Mouse (Mus musculus): ENCODE measurements around the gene Eme2. TPM values are rescaled to one million over a fixed set of nuclear protein-coding genes. Genes with fewer than 3 reads are reported as not detected.
"Not testable (repeated sequence)": the region's sequence is repeated elsewhere in the genome, so short reads cannot be mapped to it uniquely, and the experiment has no call there.

Eme2 gene
- 10 to 100 TPM; 19.4 to 23.5 (median 21.1) TPM for total RNA-seq (2022)

DNA sequence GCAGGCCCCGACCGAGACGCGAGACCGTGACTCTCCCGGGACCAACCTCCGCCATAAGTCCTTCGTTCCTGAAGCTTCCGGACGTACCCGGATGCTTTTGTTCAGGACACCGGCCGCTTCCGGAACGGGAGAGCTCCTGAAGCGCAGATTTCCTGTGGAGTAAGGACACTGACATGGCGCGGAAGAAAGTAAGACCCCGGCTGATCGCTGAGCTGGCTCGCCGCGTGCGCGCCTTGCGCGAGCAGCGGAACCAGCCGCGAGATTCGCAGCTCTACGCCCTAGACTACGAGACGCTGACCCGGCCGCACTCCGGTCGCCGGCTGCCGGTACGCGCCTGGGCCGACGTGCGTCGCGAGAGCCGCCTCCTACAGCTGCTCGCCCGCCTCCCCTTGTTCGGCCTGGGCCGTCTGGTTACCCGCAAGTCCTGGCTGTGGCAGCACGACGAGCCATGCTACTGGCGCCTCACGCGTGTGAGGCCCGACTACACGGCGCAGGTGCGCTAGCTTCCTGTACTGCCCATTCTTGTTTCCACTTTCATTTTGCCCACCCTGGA lies at the start of gene Eme2, which contains the start of gene Mrps34:
Gene Eme2 (minus strand): TSS at position 93 of the 553 bp plus-strand sequence.
Gene Mrps34 (plus strand): TSS at position 122 of the 553 bp plus-strand sequence.
- peak; percentile 82 for DNase-seq (ENCODE audit: low spot score)

DNA sequence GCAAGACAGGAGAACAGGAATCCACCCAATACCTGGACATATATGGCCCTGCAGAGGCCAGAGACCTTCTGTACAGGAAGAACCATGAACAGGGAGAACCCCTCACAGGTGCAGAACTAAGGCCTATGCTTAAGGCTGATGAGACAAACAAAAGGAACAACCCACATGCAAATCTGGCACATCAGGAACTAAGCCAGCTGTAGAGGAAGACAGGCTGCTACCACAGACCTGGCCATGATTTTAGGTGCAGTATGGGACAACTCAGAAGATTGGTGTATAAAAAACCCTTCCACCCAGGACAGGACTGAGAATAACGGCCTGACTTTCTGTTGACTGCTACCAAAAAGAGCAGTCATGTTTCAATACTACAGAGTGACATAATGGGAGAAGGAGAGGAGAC lies 48.7 kb upstream of the Eme2 start:
- not testable (repeated sequence) for DNase-seq (ENCODE audit: low spot score)

DNA sequence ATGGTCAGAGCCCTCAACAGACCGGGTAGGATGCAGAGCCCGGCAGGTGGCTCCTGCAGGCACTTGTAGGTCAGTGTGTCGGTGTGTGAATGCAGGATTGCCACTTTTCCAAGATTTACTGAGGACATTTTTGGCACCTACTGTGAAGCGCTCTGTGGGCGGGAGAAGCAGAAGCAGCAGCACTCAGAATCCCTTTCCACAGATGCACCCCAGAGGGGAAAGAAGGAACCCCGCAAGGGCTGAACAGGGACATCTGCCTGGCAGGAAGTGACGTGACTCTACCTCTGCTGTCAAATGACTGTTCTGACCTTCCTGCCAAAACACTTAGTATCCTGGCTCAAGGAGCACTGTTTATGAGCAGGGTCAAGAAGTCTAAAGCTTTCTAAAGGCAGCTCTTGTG lies 48.1 kb upstream of the Eme2 start:
- DNase-seq (ENCODE audit: low spot score), result no peak

DNA sequence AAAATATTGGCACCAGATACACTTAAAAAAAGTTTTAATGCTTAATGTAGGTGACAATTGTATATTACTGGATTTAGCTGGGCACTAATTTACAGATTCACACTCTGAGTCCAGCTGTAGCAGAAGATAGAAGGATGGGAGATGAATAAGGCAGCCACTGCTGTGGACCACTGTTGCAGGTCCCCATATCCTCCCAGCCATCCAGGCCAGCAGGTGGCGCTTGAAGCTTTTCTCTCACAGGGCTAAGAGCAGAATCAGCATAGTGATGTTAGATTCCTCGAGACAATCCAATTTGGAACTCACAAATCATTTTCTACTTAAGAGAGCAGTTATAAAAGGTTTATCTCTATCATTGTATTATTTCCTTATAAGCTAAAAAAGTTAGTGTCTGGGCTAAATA lies 47.6 kb upstream of the Eme2 start:
- DNase-seq (ENCODE audit: low spot score), result peak; percentile 45

DNA sequence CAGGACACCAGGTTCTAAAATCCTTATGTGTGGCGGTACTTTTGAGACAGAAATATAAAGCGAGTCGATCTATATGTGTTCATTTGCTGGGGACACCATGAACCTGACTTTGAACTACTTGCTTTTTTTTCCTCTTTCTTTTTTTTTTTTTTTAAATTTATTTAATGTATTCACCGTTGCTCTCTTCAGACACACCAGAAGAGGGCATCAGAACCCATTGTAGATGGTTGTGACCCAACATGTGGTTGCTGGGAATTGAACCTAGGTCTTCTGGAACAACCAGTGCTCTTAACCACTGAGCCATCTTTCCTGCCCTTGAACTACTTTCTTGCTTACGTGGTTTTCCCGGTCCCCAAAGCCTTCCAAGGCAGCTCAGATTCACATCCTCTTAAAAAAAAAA lies 42.4 kb upstream of the Eme2 start:
- no peak for DNase-seq (ENCODE audit: low spot score)

DNA sequence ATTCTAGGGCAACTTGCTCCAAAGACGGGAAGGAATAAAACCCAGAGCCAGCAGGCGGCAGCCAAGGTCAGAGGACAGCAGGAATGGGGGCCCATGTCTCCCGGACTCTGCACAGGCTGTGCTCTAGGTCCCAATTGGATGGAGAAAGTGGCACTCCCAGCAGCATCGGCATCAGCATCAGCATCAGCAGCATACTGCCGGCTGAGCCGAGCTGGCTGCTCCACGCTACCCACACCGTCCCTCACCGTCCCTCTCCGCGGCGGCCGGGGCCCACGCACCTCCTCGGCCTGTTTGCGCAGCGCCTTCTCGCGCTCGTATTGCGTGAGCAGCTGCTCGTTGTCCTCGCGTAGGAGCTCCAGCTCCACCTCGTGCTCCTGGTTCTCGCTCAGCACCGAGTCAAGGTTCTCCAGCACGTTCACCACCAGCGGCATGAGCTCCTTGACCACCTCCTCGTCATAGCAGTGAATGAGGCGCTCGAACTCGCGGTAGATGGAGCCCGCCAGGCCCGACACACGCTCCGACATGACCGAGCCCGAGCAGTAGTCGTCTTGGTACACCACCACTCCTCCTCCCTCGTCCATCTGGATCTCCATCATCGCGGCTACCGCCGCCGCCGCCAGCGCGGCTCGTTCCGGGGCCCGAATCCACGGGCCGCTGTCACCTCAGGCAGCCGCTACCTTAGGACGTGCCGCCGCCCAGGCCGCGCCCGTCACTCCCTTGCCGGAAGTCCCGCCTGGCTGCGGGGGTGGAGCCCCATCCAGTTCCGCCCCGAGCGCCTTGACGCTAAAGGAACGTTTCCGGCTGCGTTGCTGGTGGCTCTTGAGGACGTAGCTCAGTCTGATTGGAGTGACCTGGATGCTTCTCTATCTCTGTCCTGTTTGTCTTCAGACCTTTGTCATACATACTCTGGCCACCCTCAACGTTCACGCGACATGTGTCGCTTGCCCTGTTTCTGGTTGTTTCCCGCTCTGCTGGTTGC lies 41.7 kb upstream of the Eme2 start, which contains the start of gene Mapk8ip3:
Gene Mapk8ip3 (minus strand): TSS at position 719 of the 979 bp plus-strand sequence.
- DNase-seq (ENCODE audit: low spot score), result peak; percentile 95

DNA sequence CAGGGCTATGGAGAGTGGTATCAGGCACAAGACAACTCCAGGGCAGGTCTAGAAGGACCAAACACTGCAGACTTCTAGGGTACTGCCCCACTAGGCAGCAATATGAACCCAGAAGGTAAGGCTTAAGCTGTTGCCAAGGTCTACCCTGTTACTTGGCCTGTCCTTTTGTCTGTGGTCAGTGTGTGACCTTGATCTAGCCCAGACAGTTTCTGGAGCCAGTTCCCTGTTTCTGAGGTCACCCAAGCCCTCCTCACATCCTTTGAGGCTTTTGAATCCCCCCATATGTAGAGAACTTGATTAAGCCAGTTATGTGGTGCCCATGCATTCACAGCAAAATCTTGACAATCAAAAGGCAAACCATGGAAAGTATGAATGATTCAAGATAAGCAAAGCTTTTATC lies 40.8 kb upstream of the Eme2 start:
- no peak for DNase-seq (ENCODE audit: low spot score)

DNA sequence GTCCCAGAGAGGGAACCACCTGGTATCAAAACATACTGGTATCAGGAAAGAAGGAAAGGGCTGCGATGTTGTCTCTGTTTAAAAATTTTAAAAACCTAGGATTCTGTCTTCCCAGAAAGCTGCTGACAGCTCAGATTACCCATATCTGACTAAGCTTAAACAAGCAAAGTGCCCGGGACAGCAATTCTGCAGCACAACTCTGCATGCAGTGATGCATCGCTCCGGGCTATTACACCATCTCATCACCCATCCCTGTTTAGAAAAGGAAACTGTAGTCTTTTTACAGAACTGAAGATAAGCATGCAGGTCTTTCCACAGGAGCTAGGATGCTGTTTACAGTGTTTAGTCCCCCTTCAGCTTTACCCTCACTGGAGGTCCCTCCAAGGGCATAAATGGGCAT lies 40.0 kb upstream of the Eme2 start:
- no peak for DNase-seq (ENCODE audit: low spot score)

DNA sequence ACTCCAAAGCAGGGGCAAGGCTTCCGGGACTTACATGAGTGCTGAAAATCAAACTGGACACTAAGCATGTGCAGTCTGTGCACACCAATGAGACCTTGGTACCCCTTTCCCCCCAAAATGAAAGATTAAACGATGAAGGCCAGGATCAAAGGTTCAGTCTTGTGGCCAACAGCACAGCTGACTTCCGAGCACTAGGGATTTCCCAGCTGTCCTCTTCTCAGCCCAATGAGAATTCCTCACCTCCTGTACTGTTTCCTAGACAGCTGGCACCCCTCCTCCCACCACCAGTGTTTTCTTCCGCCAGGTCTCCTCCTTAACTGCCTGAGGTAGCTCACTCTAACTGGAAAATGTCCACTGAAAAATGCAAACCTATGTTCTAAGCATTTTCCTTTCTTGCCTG lies 38.3 kb upstream of the Eme2 start:
- no peak for DNase-seq (ENCODE audit: low spot score)

DNA sequence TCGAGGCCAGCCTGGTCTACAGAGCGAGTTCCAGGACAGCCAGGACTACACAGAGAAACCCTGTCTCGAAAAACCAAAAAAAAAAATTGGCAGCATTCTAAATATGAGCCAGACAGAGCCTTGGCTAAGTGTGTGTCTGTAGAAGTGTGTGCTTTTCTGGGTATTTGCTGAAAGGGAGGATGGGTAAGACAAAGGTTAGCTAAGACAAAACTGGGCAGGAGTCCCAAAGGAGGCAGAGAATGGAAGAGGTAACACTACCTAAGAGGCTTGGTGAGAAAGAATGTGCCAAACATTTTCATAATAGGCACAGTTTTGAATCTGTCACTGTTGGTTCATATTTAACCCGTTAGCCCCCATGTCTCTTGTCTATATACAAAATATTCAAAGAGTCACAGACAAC lies 37.5 kb upstream of the Eme2 start:
- DNase-seq (ENCODE audit: low spot score), result no peak

DNA sequence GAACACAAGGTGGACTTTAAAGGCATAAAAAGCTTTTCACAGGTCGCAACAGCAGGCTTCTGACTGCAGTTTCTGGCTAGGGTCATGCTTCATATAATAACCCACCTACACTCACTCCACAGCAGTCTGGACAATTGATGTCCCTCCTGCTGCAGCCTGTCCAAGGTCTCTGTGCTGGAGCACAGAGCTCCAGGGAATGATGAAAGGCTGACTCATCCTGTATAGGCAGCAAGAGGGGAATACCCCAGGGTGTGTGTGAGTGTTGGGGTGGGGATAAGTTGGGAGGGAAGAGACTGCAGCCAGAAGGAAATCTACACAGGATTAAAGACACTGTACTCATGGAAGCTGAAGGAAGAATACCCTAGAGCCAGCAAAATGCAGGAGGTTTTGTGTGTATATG lies 34.6 kb upstream of the Eme2 start:
- no peak for DNase-seq (ENCODE audit: low spot score)

DNA sequence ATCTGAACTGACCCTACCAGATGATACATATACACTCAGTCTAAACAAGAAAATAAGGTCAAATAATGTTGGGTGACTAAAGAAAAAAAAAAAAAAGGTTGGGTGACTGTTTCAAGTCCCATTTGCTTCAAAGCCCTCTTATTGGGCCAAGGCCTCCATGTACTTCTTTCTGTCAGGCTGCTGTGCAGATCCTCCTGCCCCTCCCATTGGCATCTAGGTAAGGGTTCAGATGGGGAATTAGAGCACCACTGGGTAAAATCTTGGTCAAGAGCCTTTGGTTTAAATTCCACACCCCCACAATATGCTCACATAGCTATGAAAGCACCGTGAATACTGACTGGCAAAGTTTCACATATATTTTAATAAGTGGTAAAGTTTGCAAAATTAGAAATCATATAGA lies 28.4 kb upstream of the Eme2 start:
- no peak for DNase-seq (ENCODE audit: low spot score)

DNA sequence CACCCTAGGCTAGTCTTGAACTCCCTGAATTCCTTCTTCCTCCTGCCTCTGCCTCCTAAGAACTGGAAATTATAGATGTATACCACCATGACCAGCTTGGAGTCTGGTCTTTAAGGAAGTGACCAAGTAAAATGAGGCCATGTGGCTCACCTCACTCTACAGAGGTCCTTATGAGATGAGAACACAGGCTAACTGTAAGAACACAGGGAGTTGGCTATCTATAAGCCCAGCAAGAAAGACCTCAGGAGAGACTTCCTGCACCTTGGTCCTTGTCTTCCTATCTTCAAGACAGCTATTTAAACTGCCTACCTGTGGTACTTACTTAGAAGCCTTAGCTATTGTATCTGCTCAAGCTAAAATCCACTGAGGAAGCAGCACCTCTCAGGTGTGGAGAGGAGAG lies 19.1 kb upstream of the Eme2 start:
- DNase-seq (ENCODE audit: low spot score), result no peak

DNA sequence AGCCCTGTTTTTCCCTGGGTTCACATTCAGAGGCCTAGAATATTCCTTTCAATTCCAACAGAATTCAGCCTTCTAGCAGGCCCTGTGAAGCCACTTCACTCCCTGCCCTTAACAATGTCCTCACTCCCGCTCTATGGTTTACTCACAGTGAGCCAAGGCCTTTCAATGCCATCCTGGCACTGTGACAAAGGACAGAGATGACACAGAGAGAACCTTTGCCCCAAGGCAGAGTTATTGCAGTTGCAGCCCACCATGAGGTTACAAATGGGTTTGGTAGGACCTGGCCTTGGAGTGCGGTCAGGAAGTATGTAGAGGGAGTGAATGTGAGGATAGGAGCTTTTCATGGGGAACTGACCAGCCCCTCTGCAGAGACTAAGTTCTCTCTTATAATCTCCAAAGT lies 12.7 kb upstream of the Eme2 start:
- no peak for DNase-seq (ENCODE audit: low spot score)

DNA sequence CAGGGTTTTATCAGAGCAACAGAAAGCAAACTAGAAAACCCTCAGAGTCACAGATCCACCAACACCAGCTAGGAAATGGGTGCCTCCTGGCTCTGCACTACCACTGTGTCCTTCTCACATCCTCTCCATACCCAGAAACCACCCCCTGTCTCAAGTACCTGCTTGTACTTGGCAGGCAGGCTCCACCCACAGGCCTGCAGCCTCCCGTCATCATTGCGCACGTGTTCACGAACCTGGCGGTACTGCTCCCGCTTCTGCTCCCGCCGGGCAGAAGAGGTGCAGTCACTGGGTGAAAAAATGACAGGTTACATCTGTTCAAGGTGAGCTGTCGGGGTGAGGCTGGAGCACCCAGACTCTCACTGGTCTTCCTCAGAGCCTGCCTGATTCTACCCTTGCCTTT lies 8.9 kb upstream of the Eme2 start:
- DNase-seq (ENCODE audit: low spot score), result no peak

DNA sequence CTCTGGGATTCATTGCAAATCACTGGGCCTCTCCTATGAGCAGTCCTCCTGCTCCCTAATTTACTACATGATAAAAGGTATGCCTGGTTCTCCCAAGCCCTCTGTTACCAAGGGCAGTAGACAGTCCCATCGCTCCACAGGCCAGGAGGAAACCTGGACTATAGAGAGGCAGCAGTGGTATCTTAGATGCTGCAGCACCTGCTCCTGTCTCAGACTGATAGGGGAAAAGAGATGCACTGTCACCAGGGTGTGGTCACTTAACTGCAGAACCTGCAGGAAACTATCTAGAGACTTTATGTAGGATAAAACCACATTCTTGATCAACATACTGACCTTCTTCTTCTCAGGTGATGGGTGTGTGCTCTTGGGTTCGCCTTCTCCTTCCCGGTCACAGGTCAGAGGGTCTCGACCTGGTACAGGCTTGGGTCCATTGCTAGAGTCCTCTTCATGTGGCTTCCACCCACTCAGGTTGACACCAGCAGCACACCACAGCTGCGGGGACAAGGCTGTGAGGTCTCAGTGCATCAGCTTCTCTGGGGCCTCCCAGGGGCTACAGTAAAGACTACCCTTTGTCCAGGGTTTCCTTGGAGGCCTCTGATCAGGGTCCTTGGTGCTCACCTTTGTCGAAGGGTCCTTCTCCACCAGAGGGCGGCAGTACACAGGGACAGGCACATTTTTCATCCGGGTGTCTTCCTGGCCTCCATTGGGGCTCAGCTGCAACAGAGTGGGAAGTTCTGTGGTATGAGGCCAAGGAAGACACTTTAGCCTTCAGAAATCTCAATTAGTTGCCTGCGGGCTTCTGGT lies 8.0 kb upstream of the Eme2 start:
- DNase-seq (ENCODE audit: low spot score), result no peak

DNA sequence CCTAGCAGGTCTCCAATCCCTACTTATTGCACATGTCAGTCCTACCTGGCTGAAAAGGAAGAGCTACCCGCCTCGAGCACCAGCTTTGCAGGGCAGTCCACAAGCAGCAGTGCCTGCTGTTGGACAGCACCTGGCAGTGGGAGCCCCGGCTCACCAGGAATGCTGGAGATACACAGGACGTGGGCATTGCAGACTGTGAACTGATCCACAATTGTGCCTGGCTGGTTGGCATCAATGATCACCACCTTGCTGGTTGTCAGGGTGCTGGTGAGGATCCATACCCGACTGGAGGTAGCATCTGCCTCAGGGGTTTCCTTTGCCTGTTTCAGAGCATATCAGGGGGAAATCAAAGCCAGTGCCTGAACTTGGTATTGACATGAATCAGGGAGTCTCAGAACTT lies 7.2 kb upstream of the Eme2 start:
- DNase-seq (ENCODE audit: low spot score), result no peak

DNA sequence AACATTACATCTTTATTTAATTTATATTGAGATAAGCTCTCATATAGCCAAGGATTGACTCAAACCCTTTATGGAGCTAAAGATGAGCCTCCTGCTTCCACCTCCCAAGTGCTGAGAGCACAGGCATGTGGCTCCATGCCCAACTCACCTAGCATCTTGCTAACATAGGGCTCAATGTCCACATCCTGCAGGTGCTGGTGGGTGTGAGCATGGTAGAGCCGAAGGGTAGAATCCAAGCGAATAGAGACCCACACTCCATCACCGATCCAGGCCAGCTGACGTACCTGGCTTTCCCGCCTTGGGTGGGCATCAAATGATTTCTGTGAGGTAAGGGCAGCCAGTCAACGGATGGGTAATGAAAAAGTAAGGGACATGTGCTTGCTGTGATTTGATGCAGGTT lies 5.1 kb upstream of the Eme2 start:
- no peak for DNase-seq (ENCODE audit: low spot score)

DNA sequence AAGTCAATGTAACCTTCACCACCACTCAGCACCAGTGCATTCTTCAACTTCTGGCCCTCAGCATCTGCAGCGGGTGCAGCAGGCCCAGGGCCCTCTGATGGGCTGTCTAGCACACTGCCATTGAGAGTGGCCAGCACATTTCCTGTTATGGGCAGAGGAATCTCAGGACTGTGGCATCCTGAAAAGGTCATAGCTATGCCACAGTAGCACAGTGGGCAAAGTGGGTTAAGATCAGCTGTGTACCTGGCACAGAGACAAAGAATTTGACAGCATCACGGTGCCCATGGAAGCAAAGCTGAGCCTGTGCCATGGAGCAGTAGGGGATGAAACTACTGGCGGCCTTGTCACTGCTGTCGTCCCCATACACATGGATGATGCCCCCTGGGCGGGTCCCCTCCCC lies 4.3 kb upstream of the Eme2 start:
- DNase-seq (ENCODE audit: low spot score), result peak; percentile 65

DNA sequence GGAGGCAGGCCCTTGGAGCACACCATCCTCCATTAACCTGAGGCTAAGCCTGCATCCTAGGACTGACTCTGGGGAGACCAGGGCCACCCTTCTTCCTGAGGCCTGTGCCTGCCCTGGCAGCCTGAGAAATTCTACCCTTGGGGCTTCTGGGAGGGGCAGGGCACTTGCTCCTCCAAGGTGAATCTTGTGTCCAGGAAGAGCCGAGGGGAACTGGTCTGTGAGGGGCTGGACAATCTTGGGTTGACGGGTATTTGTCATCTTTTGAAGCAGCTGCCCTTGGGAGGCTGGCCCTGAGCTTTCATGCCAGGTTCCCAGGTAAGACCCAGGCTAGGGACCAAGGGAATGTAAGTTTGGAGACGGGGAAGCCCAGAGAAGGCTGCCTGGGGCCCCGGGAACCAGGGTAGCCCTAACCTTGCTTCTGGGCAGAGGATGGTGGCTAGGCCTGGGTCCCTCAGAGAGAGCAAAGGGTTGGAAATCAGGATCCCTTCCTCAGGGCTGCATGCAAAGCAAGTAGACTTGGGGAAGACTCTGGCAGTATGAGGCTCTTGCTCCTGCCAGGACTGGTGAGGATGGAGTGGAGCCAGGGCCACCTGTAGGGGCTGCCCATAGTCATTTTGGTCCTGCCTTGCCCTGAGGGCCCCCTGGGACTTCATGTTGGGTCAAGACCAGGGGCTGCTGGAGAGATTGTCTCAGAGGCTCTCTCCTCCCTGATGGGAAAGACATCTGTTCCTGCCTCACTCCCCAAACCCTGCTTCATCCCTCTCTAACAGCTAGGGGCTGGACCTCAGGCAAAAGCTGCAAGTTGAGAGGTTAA lies 3.4 kb upstream of the Eme2 start:
- no peak for DNase-seq (ENCODE audit: low spot score)

DNA sequence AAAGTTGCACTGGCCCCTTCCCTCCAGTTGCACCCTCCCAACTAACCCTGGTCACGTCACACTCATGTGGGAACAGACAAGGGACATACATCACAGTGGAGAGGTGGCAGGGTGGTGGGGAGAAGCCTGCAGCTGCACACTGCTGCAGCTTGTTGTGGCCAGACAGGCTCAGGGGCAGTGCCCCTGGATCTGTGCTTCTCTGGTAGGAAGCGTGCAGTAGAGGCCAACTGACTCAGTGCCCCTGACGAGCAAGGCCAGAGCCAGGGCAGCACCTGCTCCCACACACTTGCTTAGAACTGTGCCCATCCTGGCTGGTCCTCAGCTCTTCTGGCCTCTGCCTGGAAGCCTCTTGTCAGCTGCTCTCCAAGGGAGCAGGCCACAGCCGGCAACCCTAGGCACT lies 2.7 kb upstream of the Eme2 start:
- no peak for DNase-seq (ENCODE audit: low spot score)

DNA sequence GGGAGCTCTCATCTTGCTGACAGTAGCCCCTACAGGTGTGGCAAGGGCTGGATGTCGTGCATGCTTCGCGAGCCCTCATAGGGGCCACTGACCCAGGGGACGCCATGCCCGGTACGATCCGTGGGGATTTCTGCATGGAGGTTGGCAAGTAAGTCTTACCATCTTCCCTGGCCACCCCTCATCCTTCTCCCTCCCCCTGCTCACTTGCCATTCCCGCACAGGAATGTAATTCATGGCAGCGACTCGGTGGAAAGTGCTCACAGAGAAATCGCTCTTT lies 2.0 kb upstream of the Eme2 start:
- DNase-seq (ENCODE audit: low spot score), result no peak
